Mouse (Mus musculus) testis, postnatal 14 days (tissue): ENCODE data around the gene Adipoq.
"Not testable (repeated sequence)": the region's sequence is repeated elsewhere in the genome, so short reads cannot be mapped to it uniquely, and the experiment has no call there.

ENCODE experiments used
- DNase-seq: peaks from one replicate; pipeline ENCODE4 v3.0.0; 2021; ENCODE audit warnings: low spot score

Gene Adipoq

GRCm38 (mm10) chr16:23146280-23146679, at the start of gene Adipoq:
Gene Adipoq, plus strand, starts transcription at chr16:23146536.
- no peak for DNase-seq

GRCm38 (mm10) chr16:23096886-23097285, 49.5 kb upstream of the Adipoq start:
- not testable (repeated sequence) for DNase-seq

- not testable (repeated sequence) for DNase-seq
These were observed 48.8 kb upstream of the Adipoq start for GRCm38 (mm10) chr16:23097290-23098104.

GRCm38 (mm10) chr16:23098105-23098452, 48.3 kb upstream of the Adipoq start:
- DNase-seq = not testable (repeated sequence)

GRCm38 (mm10) chr16:23099632-23100031, 46.7 kb upstream of the Adipoq start:
- DNase-seq = no peak

- peak; percentile 25 for DNase-seq
These were observed 46.2 kb upstream of the Adipoq start for GRCm38 (mm10) chr16:23100099-23100575.

GRCm38 (mm10) chr16:23100613-23101012, 45.7 kb upstream of the Adipoq start:
- DNase-seq = no peak

GRCm38 (mm10) chr16:23102340-23103037, 43.8 kb upstream of the Adipoq start:
- DNase-seq = no peak

GRCm38 (mm10) chr16:23103038-23103745, 43.1 kb upstream of the Adipoq start:
- DNase-seq = no peak

- no peak for DNase-seq
These were observed 42.5 kb upstream of the Adipoq start for GRCm38 (mm10) chr16:23103841-23104240.

- no peak for DNase-seq
These were observed 40.2 kb upstream of the Adipoq start for GRCm38 (mm10) chr16:23106121-23106520.

GRCm38 (mm10) chr16:23107231-23107942, 38.9 kb upstream of the Adipoq start, which contains the start of gene Eif4a2:
Gene Eif4a2, plus strand, starts transcription at chr16:23107444.
- peak; percentile 96 for DNase-seq

GRCm38 (mm10) chr16:23107946-23108759, 38.2 kb upstream of the Adipoq start:
- DNase-seq = peak; percentile 85

GRCm38 (mm10) chr16:23108943-23109342, 37.4 kb upstream of the Adipoq start:
- DNase-seq = no peak

- no peak for DNase-seq
These were observed 36.7 kb upstream of the Adipoq start for GRCm38 (mm10) chr16:23109350-23110280.

GRCm38 (mm10) chr16:23112348-23112747, 34.0 kb upstream of the Adipoq start:
- DNase-seq = no peak

GRCm38 (mm10) chr16:23112861-23113435, 33.4 kb upstream of the Adipoq start:
- DNase-seq = no peak

GRCm38 (mm10) chr16:23113903-23114302, 32.4 kb upstream of the Adipoq start:
- no peak for DNase-seq
